Mouse (Mus musculus): Measurements from ENCODE around the gene Ccdc146. TPM values are rescaled to one million over a fixed set of nuclear protein-coding genes. Genes with fewer than 3 reads are reported as not detected.

The Ccdc146 gene
- total RNA-seq (2015; ENCODE audit: low replicate concordance) (not detected in 2 replicates), total RNA-seq (2017; ENCODE audit: low replicate concordance) (not detected in 2 replicates)

GRCm38 (mm10) chr5:21424614-21425602 is at the start of gene Ccdc146, which contains the start of gene Fam185a:
TSS of gene Ccdc146 (minus strand) at chr5:21424677.
TSS of gene Fam185a (plus strand) at chr5:21424958.
- peak; percentile 100 for ATAC-seq (replicated peaks; ENCODE audit: low FRiP score, poor library complexity, severe bottlenecking)

DNA sequence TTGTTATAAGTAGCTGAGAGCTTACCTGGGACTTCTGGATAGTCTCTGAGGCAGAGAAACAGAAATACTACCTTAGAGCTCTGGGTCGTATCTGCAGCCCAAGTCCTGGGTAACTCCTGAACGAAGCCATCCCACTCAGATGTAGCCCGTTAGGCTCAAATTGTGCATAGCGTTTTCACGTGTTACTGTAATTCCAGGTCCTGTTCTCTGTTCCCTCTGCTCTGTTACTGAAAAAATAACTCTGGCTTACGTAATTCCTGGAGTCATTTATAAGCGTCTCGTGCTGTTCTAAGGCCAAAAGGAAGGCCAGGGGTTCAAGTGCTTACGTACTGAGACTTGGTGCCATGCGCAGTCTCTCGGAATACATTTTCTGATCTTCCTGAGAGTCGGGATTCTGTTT is 43.6 kb upstream of the Ccdc146 start:
- ATAC-seq (replicated peaks; ENCODE audit: low FRiP score, poor library complexity, severe bottlenecking): no peak

GRCm38 (mm10) chr5:21467387-21467786 is 42.9 kb upstream of the Ccdc146 start:
- ATAC-seq (replicated peaks; ENCODE audit: low FRiP score, poor library complexity, severe bottlenecking): no peak

DNA sequence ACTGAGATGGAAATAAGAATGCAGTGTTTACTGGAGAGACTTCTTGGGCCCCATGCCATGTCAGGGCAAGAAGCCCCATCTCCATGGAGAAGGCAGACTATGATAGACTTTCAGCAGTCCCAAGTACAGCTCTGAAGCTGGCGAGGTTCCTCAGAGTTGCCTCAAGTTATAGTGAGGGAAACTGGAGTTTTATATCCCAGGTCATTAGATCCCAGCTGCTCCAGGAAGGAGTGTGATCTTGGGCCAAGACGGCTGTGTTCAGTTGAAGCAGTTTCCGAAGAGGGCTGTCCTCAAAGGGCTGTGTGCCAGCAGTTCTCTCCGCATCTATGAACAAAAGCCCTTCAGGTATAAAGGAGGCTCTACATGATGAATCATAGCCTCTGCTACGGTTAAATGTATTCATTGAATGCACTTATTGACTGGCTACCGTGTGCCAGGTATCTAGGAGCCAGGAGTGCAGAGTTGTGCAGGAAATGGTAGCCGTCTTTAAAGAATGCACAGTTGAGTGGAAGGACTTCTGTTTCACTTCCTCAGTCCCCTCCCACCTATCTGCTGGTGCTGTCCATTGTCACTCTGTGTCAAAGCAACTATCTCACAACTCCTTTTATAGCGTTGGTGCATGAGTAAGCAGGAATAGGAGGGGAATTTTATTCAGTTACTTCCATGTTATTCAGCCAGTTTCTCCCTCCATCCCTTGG is 16.5 kb upstream of the Ccdc146 start:
- ATAC-seq (replicated peaks; ENCODE audit: low FRiP score, poor library complexity, severe bottlenecking): no peak

DNA sequence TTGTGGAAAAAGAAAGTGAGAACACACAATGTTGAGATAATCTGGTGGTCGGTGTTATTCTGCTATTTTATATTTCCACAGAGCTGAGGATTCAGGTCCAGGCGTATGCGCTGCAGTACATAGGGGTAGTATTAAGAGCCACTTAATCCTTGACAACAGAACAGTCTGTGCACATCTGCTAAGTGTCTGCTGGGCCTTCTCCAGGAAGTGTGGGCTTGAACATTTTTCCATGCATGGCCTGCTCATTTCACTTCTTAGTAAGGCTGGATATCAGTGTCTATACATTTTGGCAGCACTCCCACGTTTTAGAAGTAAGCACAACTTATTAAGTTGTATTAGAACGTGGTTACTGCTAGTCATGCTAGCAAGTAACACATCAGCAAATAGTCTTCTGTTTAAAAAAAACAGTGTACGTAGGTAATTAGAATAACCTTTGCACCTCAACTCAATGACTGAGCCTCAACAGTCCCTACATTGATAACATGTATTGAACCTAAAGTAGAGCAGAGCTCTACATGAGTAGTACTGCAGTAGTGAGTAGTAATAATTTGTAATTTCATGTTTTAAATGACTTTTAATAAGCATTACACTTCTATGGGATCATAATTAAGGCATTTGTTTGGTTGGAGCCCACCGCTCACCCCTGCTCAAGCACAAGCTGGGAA is 15.1 kb upstream of the Ccdc146 start:
- ATAC-seq (replicated peaks; ENCODE audit: low FRiP score, poor library complexity, severe bottlenecking): no peak

DNA sequence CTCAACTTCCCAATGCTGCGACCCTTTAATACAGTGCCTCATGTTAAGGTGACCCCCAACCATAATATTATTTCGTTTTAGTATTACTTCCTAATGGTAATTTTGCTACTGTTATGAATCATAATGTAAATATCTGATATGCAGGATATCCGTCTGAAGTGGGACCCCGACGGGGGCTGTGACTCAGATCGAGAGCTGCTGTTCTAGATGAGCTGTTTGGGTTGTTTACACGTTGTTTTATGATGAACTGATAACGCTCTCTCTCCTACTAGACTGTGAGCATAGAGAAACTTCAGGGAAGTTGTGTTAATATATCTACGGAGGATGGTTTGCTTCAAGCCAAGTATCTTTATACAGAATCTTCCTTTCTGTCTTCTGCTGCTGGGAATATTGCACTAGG is 14.0 kb upstream of the Ccdc146 start:
- ATAC-seq (replicated peaks; ENCODE audit: low FRiP score, poor library complexity, severe bottlenecking): no peak

DNA sequence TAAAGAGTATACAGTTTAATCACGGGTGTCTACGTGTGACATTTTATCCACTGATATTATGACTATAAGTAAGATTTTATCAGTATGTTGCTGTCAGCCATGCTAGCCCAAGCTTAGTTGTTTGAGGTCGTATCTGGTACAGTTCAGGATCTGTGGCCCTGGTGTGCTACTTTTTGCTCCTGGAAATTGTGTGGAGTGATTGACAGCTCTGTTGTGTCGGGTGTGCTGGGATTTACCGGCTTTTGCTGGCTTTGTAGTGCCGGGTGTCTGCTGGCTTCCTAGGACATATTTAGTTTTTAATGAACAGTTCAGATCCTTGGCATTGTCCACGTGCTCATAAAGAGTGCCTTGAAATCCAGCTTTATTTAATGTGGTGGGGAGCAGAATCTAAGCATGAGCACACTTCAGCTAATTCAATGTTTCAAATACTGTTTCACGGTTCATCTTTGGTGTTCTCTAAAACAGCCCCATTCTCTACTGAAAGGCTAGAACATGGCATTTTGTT is 12.0 kb upstream of the Ccdc146 start:
- ATAC-seq (replicated peaks; ENCODE audit: low FRiP score, poor library complexity, severe bottlenecking): no peak

GRCm38 (mm10) chr5:21434148-21434929 is 9.9 kb upstream of the Ccdc146 start:
- ATAC-seq (replicated peaks; ENCODE audit: low FRiP score, poor library complexity, severe bottlenecking): no peak

DNA sequence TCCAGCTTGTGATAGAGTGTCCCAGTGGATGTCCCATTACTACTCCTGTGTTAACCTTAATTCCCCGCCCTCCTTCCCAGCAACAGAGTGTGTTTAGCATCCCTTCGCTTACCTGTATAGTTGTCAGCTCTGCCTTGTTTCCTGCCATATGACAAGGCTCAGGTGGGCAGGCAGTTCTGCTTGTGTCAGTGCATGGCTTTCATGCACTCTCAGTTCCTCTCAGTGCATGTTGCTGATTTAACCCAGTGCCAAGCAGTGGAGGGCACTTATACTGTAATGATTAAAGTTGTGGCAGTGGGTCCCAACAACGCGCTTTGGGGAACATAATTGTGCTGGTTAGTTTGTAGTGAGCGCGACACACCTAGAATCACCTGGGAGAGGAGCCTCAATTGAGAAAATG is 2.2 kb upstream of the Ccdc146 start:
- ATAC-seq (replicated peaks; ENCODE audit: low FRiP score, poor library complexity, severe bottlenecking): no peak

DNA sequence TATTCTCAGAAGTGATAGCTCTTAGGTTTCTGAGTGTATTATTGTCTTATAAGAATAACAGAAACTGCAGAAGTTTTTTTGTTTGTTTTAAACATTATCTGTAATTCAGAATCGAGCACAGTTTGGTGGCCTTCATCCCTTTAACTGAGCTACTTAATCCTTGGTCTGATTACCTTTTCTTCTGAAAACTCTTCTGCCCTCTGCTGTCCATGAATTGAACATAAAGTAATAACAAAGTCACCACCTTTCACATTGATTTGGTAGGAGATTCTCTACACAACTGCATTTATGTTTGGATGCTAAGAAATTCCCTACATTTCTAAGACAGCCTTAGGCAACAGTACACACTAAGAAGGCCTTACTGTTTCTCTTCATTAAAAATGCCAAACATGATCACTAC is 3.9 kb downstream of the Ccdc146 start:
- ATAC-seq (replicated peaks; ENCODE audit: low FRiP score, poor library complexity, severe bottlenecking): no peak

GRCm38 (mm10) chr5:21418613-21419012 is 5.9 kb downstream of the Ccdc146 start:
- ATAC-seq (replicated peaks; ENCODE audit: low FRiP score, poor library complexity, severe bottlenecking): no peak

- no peak for ATAC-seq (replicated peaks; ENCODE audit: low FRiP score, poor library complexity, severe bottlenecking)
Measured at GRCm38 (mm10) chr5:21414116-21414820, 10.2 kb downstream of the Ccdc146 start.

DNA sequence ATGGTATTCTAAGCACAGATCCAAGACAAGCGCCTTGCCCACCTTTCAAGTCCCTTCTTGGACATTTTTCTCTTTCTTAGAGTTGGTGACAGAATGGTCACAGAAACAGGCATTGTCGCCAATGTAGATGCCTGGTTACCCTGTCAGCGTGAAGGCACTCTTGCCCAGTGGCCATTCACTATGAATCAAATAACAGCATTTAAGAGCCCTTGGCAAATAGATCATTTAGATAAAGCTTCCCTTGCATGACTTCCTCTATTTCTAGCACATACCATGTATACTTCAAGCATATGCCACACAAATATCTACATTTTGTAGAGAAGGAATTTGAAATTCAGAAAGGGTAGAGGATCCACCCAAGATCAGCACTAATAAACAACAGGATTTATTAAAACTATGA is 11.2 kb downstream of the Ccdc146 start:
- ATAC-seq (replicated peaks; ENCODE audit: low FRiP score, poor library complexity, severe bottlenecking): no peak

- no peak for ATAC-seq (replicated peaks; ENCODE audit: low FRiP score, poor library complexity, severe bottlenecking)
Measured at GRCm38 (mm10) chr5:21412056-21412455, 12.4 kb downstream of the Ccdc146 start.

DNA sequence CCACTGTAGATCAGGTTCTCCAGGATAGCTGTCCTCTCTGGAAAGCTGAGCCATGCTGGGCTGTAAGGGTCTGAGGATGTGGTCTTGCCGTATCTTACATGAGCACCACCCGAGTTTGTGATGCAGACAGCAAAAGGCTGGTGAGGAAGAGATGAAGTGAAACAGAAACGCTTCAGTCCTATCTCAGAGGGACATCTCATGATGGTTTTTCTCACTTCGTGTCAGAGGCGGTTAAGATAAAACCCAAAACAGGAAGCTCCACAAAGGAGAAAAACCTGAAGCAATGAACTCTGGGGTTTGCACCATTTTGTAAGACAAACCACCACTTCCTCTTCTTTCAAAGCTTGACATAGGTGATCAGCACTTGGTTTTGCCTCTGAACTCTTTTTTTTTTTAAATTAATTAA is 13.2 kb downstream of the Ccdc146 start:
- ATAC-seq (replicated peaks; ENCODE audit: low FRiP score, poor library complexity, severe bottlenecking): no peak

DNA sequence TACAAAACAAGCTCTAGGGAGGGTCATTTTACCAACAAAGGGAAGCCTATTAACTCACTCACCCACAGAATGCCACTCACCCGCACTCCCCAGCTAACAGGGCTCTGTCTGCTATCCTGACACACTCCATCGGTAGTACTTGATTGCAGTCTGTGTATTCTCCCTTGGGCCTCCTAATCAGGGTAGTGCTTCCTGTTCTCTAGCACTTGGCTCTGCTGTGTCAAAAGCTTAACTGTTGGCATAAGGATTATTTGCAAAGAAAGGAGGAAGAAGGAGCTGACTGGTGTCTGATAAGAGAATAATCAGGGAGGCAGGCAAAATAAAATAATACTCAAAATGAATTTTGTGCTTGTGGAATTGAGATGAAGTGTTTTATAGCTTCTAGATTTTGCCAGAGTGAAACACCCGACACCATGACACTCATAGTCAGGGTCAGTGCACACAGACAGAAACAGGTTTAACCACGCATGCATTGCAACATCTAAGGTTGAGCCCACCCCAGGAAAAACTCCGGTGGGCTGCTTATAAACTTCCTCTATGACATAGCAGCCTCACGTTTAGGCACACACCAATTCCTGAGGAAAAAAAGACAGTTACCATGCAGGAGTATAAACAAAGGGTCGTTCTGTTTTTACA is 29.2 kb downstream of the Ccdc146 start:
- no peak for ATAC-seq (replicated peaks; ENCODE audit: low FRiP score, poor library complexity, severe bottlenecking)

DNA sequence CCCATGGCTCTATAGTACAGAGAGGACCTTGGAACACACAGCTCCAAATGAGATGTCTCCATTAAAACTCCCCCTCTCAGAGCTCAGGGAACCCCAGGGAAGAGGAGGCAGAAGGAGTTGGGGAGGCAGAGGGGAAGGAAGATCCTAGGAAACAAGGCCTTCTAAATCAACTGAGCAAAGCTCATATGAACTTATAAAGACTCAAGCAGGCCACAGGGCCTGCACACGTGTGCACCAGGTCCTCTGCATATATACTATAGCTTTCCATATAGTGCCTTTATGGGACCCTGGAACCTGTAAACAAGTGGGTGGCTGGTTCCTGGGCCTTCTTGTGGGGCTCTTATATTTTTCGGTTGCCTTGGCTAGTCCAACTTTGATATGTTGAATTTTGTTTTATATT is 29.9 kb downstream of the Ccdc146 start:
- ATAC-seq (replicated peaks; ENCODE audit: low FRiP score, poor library complexity, severe bottlenecking): no peak
